Mouse (Mus musculus): ENCODE measurements around the gene Zfp523.
A peak's percentile ranks its signal among the peaks of the same experiment; 100 is the strongest.
"Not testable (repeated sequence)": the region's sequence is repeated elsewhere in the genome, so short reads cannot be mapped to it uniquely, and the experiment has no call there.

Gene Zfp523

GRCm38 (mm10) chr17:28212391-28212790 is 35.5 kb downstream of the Zfp523 start:
- no peak for DNase-seq

- no peak for DNase-seq
Measured at GRCm38 (mm10) chr17:28213236-28213635, 36.3 kb downstream of the Zfp523 start.

- no peak for DNase-seq
Measured at GRCm38 (mm10) chr17:28216791-28217190, 39.9 kb downstream of the Zfp523 start.

- DNase-seq: no peak
Measured at GRCm38 (mm10) chr17:28217721-28218649, 41.1 kb downstream of the Zfp523 start.

- not testable (repeated sequence) for DNase-seq
Measured at GRCm38 (mm10) chr17:28222463-28222862, 45.5 kb downstream of the Zfp523 start.

GRCm38 (mm10) chr17:28223561-28224391 is 46.8 kb downstream of the Zfp523 start:
- DNase-seq: peak; percentile 91

GRCm38 (mm10) chr17:28224615-28225014 is 47.7 kb downstream of the Zfp523 start:
- DNase-seq: no peak

- DNase-seq: peak; percentile 80
Measured at GRCm38 (mm10) chr17:28226014-28226413, 49.1 kb downstream of the Zfp523 start.

GRCm38 (mm10) chr17:28230486-28230885 is 53.6 kb downstream of the Zfp523 start:
- no peak for DNase-seq

GRCm38 (mm10) chr17:28231026-28231736 is 54.3 kb downstream of the Zfp523 start:
- DNase-seq: no peak

GRCm38 (mm10) chr17:28232475-28233060 is 55.6 kb downstream of the Zfp523 start, which contains the start of gene Ppard:
Ppard (plus strand) TSS chr17:28232700.
- peak; percentile 95 for DNase-seq

- no peak for DNase-seq
Measured at GRCm38 (mm10) chr17:28233091-28233731, 56.3 kb downstream of the Zfp523 start.

GRCm38 (mm10) chr17:28234641-28235040 is 57.7 kb downstream of the Zfp523 start:
- peak; percentile 39 for DNase-seq

GRCm38 (mm10) chr17:28235982-28236635 is 59.2 kb downstream of the Zfp523 start:
- no peak for DNase-seq

- DNase-seq: no peak
Measured at GRCm38 (mm10) chr17:28236636-28237015, 59.7 kb downstream of the Zfp523 start.

GRCm38 (mm10) chr17:28237362-28237761 is 60.4 kb downstream of the Zfp523 start:
- DNase-seq: no peak

GRCm38 (mm10) chr17:28237874-28238273 is 60.9 kb downstream of the Zfp523 start:
- DNase-seq: no peak

GRCm38 (mm10) chr17:28240846-28241245 is 63.9 kb downstream of the Zfp523 start:
- no peak for DNase-seq

- no peak for DNase-seq
Measured at GRCm38 (mm10) chr17:28242296-28242695, 65.4 kb downstream of the Zfp523 start.

GRCm38 (mm10) chr17:28244214-28244613 is 67.3 kb downstream of the Zfp523 start:
- no peak for DNase-seq

GRCm38 (mm10) chr17:28244714-28245113 is 67.8 kb downstream of the Zfp523 start:
- DNase-seq: no peak
